Mouse (Mus musculus) C2C12 (cell line): Measurements from ENCODE around the gene Lhx5. TPM values are rescaled to one million over a fixed set of nuclear protein-coding genes. Genes with fewer than 3 reads are reported as not detected.

ENCODE experiments used
- H3K27me3 ChIP-seq: one replicate; pipeline ENCODE4 v1.6.1; 2011; ENCODE audit not compliant: control insufficient read depth, insufficient read depth, insufficient read length
- H3K36me3 ChIP-seq: one replicate; pipeline ENCODE4 v1.6.1; 2011; ENCODE audit not compliant: control insufficient read depth, insufficient read depth
- H3K4me3 ChIP-seq: one replicate; pipeline ENCODE4 v1.5.1; 2011; ENCODE audit warnings: mild to moderate bottlenecking, control low read depth; ENCODE audit not compliant: poor library complexity, insufficient read depth, severe bottlenecking
- H3K79me2 ChIP-seq: one replicate; pipeline ENCODE4 v1.6.1; 2011; ENCODE audit not compliant: control insufficient read depth, insufficient read depth
- H3K79me3 ChIP-seq: one replicate; pipeline ENCODE4 v1.6.1; 2011; ENCODE audit warnings: low read depth, control low read depth
- H3ac ChIP-seq: one replicate; pipeline ENCODE3; 2011; ENCODE audit warnings: low read depth; ENCODE audit not compliant: control insufficient read depth, insufficient read length
- CEBPB ChIP-seq: IDR thresholded peaks from one replicate; pipeline ENCODE4 v1.6.1; 2011; ENCODE audit warnings: low read depth, mild to moderate bottlenecking, control low read depth, moderate library complexity
- CTCF ChIP-seq: IDR thresholded peaks from one replicate; pipeline ENCODE4 v1.5.1; 2011; ENCODE audit not compliant: control insufficient read depth, insufficient read depth, insufficient read length
- FOSL1 ChIP-seq: IDR thresholded peaks from one replicate; pipeline ENCODE4 v1.8.0; 2011; ENCODE audit warnings: mild to moderate bottlenecking, low read length; ENCODE audit not compliant: poor library complexity, insufficient read depth, severe bottlenecking
- MAX ChIP-seq: IDR thresholded peaks from one replicate; pipeline ENCODE4 v1.6.1; 2011; ENCODE audit warnings: mild to moderate bottlenecking, control low read depth
- MYOD1 ChIP-seq: IDR thresholded peaks from one replicate; pipeline ENCODE4 v1.6.1; 2011; ENCODE audit warnings: low read depth; ENCODE audit not compliant: control insufficient read depth, insufficient read length
- MYOG ChIP-seq: IDR thresholded peaks from one replicate; pipeline ENCODE4 v1.6.1; 2011; ENCODE audit not compliant: control insufficient read depth, insufficient read length; ENCODE audit errors: extremely low read depth
- USF1 ChIP-seq: IDR thresholded peaks from one replicate; pipeline ENCODE4 v1.6.1; 2011; ENCODE audit warnings: low read depth, mild to moderate bottlenecking, control low read depth, moderate library complexity
- polyA plus RNA-seq: library from polyadenylated mRNA; unstranded; fragments of >200 nt; fragmentation: generic; extraction: Trizol; gene quantifications from one replicate; pipeline ENCODE4 v1.2.1, GENCODE M21; 2012; ENCODE audit warnings: missing spikeins

The Lhx5 gene
- polyA plus RNA-seq, 1 experiment = not detected

GRCm38 (mm10) chr5:120428189-120428838 is 3.2 kb upstream of the Lhx5 start:
- peaks cover 83% of the 10 kb centered on the region for H3K27me3 ChIP-seq
- no peak for TF ChIP-seq MYOG
- no peak for TF ChIP-seq MYOD1
- no peak for TF ChIP-seq CEBPB
- TF ChIP-seq MAX = no peak
- no peak for TF ChIP-seq CTCF
- no peak for TF ChIP-seq USF1
- H3K79me3 ChIP-seq = no peaks in the 10 kb centered on the region
- H3ac ChIP-seq = no peak overlapping the region
- H3K4me3 ChIP-seq = no peak overlapping the region
- H3K36me3 ChIP-seq = no peaks in the 10 kb centered on the region
- H3K79me2 ChIP-seq = no peaks in the 10 kb centered on the region

GRCm38 (mm10) chr5:120428990-120429389 is 2.5 kb upstream of the Lhx5 start:
- Histone ChIP-seq H3K36me3 (no peaks in the 10 kb centered on the region), H3ac (no peak overlapping the region), H3K79me2 (no peaks in the 10 kb centered on the region), H3K4me3 (no peak overlapping the region), H3K79me3 (no peaks in the 10 kb centered on the region), H3K27me3 (peaks cover 89% of the 10 kb centered on the region)
- TF ChIP-seq CTCF = no peak
- no peak for TF ChIP-seq MAX
- no peak for TF ChIP-seq USF1
- TF ChIP-seq MYOG = no peak
- no peak for TF ChIP-seq CEBPB
- TF ChIP-seq FOSL1 = no peak
- TF ChIP-seq MYOD1 = no peak

GRCm38 (mm10) chr5:120429692-120430091 is 1.8 kb upstream of the Lhx5 start:
- Histone ChIP-seq H3K79me2 (no peaks in the 10 kb centered on the region), H3K27me3 (peaks cover 94% of the 10 kb centered on the region), H3ac (no peak overlapping the region), H3K4me3 (no peak overlapping the region), H3K79me3 (no peaks in the 10 kb centered on the region), H3K36me3 (no peaks in the 10 kb centered on the region)
- no peak for TF ChIP-seq CEBPB
- no peak for TF ChIP-seq USF1
- TF ChIP-seq MYOG = no peak
- no peak for TF ChIP-seq CTCF
- no peak for TF ChIP-seq MAX
- TF ChIP-seq MYOD1 = no peak
- no peak for TF ChIP-seq FOSL1

GRCm38 (mm10) chr5:120431001-120431583 is 407 bp upstream of the Lhx5 start:
- H3K27me3 ChIP-seq = peaks cover 96% of the 10 kb centered on the region
- no peaks in the 10 kb centered on the region for H3K79me2 ChIP-seq
- H3ac ChIP-seq = no peak overlapping the region
- no peak overlapping the region for H3K4me3 ChIP-seq
- H3K36me3 ChIP-seq = no peaks in the 10 kb centered on the region
- TF ChIP-seq MYOG (no peak), FOSL1 (no peak), CTCF (no peak), USF1 (no peak)
- H3K79me3 ChIP-seq = no peaks in the 10 kb centered on the region

- H3K27me3 ChIP-seq = peaks cover 96% of the 10 kb centered on the region
- H3ac ChIP-seq = no peak overlapping the region
- TF ChIP-seq MYOD1 = no peak
- TF ChIP-seq USF1 = no peak
- TF ChIP-seq CTCF = no peak
- no peak for TF ChIP-seq FOSL1
- no peaks in the 10 kb centered on the region for H3K79me2 ChIP-seq
- H3K36me3 ChIP-seq = no peaks in the 10 kb centered on the region
- no peaks in the 10 kb centered on the region for H3K79me3 ChIP-seq
- no peak overlapping the region for H3K4me3 ChIP-seq
Measured at GRCm38 (mm10) chr5:120432486-120433015, 1.1 kb downstream of the Lhx5 start.

- Histone ChIP-seq H3K36me3 (no peaks in the 10 kb centered on the region), H3K79me2 (no peaks in the 10 kb centered on the region), H3K79me3 (no peaks in the 10 kb centered on the region), H3K4me3 (no peak overlapping the region), H3ac (no peak overlapping the region), H3K27me3 (peaks cover 99% of the 10 kb centered on the region)
- TF ChIP-seq MAX (no peak), USF1 (no peak), CTCF (no peak), FOSL1 (no peak), MYOG (no peak), CEBPB (no peak), MYOD1 (no peak)
Measured at GRCm38 (mm10) chr5:120433135-120433760, 1.7 kb downstream of the Lhx5 start.
